Mouse (Mus musculus): ENCODE data around the gene Tiam1.

The Tiam1 gene

DNA sequence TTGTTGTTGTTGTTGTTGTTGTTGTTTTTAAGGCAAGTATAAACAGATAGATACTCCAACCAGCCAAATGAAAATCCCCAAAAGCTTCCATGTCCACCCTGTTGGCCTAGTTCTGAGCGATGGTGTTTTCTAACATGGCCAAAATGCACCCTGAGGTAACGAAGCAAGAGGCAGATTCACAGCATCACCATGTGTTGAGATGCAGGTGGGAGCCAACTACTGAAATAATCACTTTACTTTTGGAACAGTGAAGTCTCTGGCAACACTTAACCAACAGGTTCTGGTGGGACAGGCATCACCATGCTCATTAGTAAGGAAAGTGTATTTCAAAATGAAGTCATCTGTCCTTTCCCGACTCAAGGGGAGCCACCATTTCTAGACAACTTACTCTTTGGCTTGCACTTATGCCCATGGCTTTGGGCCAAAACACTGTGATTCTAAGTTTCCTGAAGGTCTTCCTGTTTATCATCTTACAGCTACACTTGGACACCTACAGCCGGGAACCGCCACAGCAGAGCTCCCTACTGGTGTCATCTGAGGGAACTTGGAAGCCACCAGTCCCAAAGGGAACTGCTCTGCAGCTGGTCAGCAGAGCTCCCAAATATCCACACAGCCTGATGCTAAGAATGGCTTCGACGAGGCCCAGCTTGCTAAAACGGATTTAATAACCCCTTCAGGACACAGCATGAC is 230.7 kb downstream of the Tiam1 start:
- no peak for DNase-seq (ENCODE audit: low spot score in 2 of 2)

- no peak for DNase-seq (ENCODE audit: low spot score in 2 of 2)
Observed at GRCm38 (mm10) chr16:89909393-89910068, 234.0 kb downstream of the Tiam1 start.

DNA sequence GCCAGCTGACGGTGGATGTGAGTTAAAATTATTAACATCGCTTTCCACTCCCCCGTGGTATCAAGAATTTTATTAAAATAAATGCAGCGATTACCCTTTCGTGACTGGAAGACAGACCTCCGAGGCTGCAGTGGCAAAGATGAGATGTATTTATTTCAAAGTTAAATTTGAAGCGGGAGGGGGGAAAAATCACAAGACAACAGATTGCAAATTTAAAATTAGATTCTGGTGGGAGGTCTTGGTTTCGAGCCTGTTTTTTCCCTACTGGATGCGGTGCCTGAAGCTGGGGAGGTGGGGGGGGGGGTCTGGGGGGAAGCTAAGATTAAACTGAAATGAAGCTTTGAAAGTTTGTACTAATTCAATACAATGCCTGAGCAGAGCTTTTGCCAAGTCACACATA is 235.9 kb downstream of the Tiam1 start:
- DNase-seq (ENCODE audit: low spot score in 2 of 2), result no peak

DNA sequence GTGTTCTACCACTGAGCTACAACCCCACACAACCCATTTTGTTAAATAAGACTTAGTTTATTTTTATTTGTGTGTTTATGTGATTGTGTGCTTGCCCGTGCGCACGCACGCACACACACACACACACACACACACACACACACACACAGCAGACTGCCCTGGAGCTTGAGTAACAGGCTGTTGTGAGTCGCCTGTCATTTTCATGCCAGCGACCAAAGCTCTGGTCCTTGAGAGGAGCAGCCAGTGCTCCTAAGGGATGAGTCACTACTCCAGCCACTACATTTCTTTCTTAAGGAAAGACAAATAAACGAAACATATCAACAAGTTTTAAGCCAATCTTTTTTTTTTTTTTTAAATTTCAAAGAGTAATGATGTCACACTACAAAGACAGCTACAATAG is 236.7 kb downstream of the Tiam1 start:
- DNase-seq (ENCODE audit: low spot score in 2 of 2), result no peak

DNA sequence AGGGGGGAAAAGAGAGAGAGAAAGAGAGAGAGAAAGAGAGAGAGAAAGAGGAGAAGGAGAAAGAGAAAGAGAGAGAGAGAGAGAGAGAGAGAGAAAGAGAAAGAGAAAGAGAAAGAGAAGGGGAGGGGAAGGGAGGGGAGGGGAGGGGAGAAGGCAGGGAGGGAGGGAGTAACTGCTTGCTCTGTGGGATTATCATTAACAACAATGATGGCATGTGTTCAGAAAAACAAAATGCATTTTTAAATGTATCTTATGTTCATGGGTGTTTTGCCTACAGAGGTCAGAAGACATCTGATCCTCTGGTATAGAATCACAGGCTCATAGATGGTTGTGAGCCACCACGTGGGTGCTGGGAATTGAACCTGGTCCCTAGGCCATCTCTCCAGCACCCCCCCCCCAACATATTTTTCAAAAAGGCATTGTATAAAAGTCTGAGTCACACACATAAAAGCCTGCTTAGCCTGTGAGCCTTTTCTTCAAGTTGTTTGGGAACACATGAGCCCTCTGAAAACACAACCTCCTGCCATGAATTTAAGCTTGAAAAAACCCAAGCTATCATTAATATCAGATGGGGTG is 237.8 kb downstream of the Tiam1 start:
- no peak for DNase-seq (ENCODE audit: low spot score in 2 of 2)

DNA sequence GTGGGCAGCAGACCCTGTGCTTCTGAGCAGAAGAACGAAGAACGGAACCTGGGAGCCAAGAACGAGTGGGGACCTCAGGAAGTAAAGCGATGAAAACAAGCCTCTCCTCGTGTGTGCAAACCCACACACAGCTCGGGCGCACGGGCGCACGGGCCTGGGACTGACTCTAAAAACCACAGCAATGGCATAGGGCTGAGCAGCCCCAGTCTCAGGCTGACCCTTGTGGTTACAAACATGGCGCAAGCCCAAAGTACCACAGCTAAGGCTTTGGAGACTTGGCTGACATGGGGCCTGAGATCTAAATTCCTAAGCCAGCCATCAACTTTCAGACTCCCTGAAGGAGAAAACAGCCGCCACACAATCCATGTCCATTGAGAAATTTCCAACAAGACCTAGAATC is 239.4 kb downstream of the Tiam1 start:
- no peak for DNase-seq (ENCODE audit: low spot score in 2 of 2)

- no peak for DNase-seq (ENCODE audit: low spot score in 2 of 2)
Observed at GRCm38 (mm10) chr16:89902578-89903304, 240.8 kb downstream of the Tiam1 start.

GRCm38 (mm10) chr16:89900681-89901080 is 242.9 kb downstream of the Tiam1 start:
- DNase-seq (ENCODE audit: low spot score in 2 of 2), result no peak

- no peak for DNase-seq (ENCODE audit: low spot score in 2 of 2)
Observed at GRCm38 (mm10) chr16:89899192-89899591, 244.4 kb downstream of the Tiam1 start.

DNA sequence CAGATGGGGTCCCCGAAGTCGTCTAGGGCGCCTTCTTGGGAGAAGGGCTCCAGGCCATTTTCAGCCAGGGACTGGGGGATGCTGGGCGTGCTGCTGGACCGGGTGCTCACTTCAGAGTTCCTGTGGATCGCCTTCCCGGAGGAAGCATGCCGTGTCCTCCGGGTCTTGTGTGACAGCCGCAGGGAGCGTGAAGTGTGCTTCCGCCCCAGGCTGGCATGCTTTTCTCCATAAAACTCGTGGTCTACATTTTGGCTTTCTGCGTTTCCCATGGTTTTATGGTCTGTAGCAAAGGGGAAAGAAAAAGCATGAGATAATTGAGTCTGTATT is 245.3 kb downstream of the Tiam1 start:
- no peak for DNase-seq (ENCODE audit: low spot score in 2 of 2)

DNA sequence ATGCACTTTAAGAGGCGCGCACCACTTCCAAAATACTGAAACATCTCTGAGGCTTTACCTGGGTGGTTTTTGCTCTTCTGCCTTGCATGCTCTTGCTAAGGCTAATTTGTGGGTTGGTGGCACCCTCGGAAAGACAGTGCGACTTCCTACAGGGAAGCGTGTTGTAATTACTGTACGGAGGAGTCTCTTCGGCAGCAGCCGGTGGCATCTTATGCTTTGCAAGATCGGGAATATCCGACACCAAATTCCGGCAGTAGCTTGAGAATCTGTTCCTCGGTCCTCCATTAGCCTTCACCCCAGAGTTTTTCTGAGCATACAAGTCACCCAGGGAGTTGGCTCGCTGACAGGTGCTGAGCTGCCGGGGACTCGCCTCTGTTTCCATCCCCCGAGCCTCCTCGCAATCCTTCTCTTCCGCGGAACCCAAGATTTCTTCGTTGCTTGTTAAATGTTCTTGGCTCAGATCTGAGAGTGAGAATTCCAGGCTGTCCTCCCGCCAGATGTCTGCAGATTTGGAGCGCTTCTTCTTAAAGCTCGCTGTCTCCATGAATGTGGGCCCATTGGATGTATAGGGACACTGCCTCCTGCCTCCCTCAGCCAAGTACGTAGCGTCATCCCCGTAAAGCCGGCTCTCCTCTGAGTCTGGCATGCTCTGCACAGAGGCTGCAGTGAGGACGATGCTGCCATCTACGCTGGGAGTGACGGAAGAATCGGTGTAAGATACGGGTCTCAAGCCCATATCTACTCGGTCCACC is 245.8 kb downstream of the Tiam1 start:
- DNase-seq (ENCODE audit: low spot score in 2 of 2), result no peak

- DNase-seq (ENCODE audit: low spot score in 2 of 2), result no peak
Observed at GRCm38 (mm10) chr16:89896885-89897546, 246.6 kb downstream of the Tiam1 start.

- peak in 1 of 2 experiments; percentile 23 for DNase-seq (ENCODE audit: low spot score in 2 of 2)
Observed at GRCm38 (mm10) chr16:89896392-89896791, 247.2 kb downstream of the Tiam1 start.

GRCm38 (mm10) chr16:89895283-89895682 is 248.3 kb downstream of the Tiam1 start:
- no peak for DNase-seq (ENCODE audit: low spot score in 2 of 2)

- DNase-seq (ENCODE audit: low spot score in 2 of 2), result no peak
Observed at GRCm38 (mm10) chr16:89894816-89895215, 248.8 kb downstream of the Tiam1 start.

- DNase-seq (ENCODE audit: low spot score in 2 of 2), result no peak
Observed at GRCm38 (mm10) chr16:89890515-89891189, 252.9 kb downstream of the Tiam1 start.

DNA sequence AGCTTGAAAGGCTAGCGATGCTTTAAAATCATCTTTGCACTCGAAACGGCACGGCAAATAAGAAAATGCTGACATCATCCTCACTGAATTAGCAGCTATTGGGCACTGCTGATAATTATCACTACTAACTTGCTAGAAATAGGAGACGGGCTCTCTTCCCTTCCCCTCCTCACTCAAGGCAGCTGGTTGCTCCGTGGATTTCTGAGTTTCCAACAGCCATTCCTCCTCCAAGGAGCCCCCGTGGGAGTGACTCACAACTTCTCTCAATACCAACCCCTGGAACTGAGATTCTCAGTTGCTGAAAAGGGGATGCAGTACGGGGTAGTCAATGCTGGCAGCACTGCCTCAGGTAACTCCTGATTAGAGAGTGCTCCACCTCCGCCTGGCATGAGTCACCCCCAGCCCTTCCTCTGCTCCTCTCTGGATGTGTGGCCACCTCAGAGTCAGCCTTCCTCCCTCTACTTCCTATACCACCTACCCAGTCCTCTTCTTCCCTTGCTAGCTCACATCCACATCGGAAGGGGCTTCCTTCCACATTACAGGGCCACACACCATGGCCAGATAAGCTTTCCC is 253.6 kb downstream of the Tiam1 start:
- DNase-seq (ENCODE audit: low spot score in 2 of 2), result no peak

- DNase-seq (ENCODE audit: low spot score in 2 of 2), result no peak
Observed at GRCm38 (mm10) chr16:89886561-89886960, 257.0 kb downstream of the Tiam1 start.

- no peak for DNase-seq (ENCODE audit: low spot score in 2 of 2)
Observed at GRCm38 (mm10) chr16:89885661-89886060, 257.9 kb downstream of the Tiam1 start.

DNA sequence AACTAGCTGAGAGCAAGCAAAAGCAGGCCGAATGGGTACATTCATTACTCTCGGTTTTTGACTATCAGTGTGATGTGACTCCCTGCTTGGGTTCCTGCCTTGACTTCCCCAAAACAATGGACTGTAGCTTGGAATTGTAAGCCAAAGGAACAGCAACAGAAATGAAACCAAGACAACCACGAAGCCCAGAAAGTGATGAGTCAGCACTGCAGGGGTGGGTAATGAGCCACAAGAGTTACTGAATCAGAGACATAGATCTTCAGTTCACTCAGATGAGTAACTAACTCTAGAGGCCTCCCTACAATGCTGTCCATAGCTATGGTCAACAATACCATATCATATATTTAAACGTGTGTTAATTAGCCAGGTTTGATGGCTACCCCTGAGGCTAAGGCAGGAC is 259.7 kb downstream of the Tiam1 start:
- no peak for DNase-seq (ENCODE audit: low spot score in 2 of 2)
